Mouse (Mus musculus) ES-Bruce4 (cell line): ENCODE measurements at regions not wholly inside any gene's neighbourhood (a gene's known extent, or its start where the extent isn't known, plus 50 kb on each side); places are given as distances from the start of the nearest gene placed in this dataset.

Experiments used
- CTCF ChIP-seq: IDR thresholded peaks from one replicate; pipeline ENCODE4 v1.8.1; 2011; ENCODE audit warnings: low read depth, low read length
- POLR2A ChIP-seq: IDR thresholded peaks from one replicate; pipeline ENCODE4 v1.8.1; 2011; ENCODE audit warnings: low read length; ENCODE audit not compliant: insufficient read depth

GRCm38 (mm10) chr8:64488057-64488456 lies 204.8 kb downstream of the Cpe start:
- TF ChIP-seq POLR2A = no peak
- no peak for TF ChIP-seq CTCF
